Mouse (Mus musculus) brown adipose tissue, adult 24 weeks (tissue): ENCODE results near the gene Pou2f3. TPM values are rescaled to one million over a fixed set of nuclear protein-coding genes. Genes with fewer than 3 reads are reported as not detected.

Source experiments
- polyA plus RNA-seq: library from polyadenylated mRNA; stranded (reverse); fragments of >200 nt; gene quantifications from 2 replicates; pipeline ENCODE4 v1.2.4, GENCODE M21; 2012; ENCODE audit not compliant: missing spikeins, insufficient read depth, insufficient read length

The Pou2f3 gene
- polyA plus RNA-seq, 1 experiment: not detected

Other genes starting within 250 kb of the Pou2f3 start
- gene Arhgef12, start 103.1 kb downstream of the Pou2f3 start, polyA plus RNA-seq: 47.7 and 58.9 TPM in 2 replicates
- gene Tmem136, start 93.8 kb downstream of the Pou2f3 start, polyA plus RNA-seq: 1.6 and 2.5 TPM in 2 replicates
- gene Oaf, start 29.5 kb upstream of the Pou2f3 start, polyA plus RNA-seq: 20.8 and 29.8 TPM in 2 replicates
- 0.52 TPM in 1 of 2 replicates, not detected in the other for gene Trim29, start 100.5 kb upstream of the Pou2f3 start, polyA plus RNA-seq